Mouse (Mus musculus) liver, embryonic 11.5 days (tissue): ENCODE results near the gene Bend3. TPM values are rescaled to one million over a fixed set of nuclear protein-coding genes. Genes with fewer than 3 reads are reported as not detected.

Experiments used
- ATAC-seq: fragments of 200-750 bp; cut with Nextera tagmentation; replicated peaks from 2 replicates; pipeline ENCODE4 v1.8.0; 2017; ENCODE audit warnings: moderate number of reproducible peaks, mild to moderate bottlenecking, moderate TSS enrichment, moderate library complexity; ENCODE audit not compliant: low FRiP score
- DNase-seq: peaks from one replicate; pipeline ENCODE4 v3.0.0-alpha.2; 2017; ENCODE audit warnings: low spot score
- H3K27ac ChIP-seq: fragments of 300-500 bp; sonication (generic); 2 replicates; pipeline ENCODE4 v1.5.1; 2014; ENCODE audit warnings: mild to moderate bottlenecking, low read depth, low read length, control low read depth
- H3K27me3 ChIP-seq: fragments of 300-500 bp; sonication (generic); replicated peaks from 2 replicates; pipeline ENCODE4 v1.6.1; 2014; ENCODE audit warnings: low read length, mixed read lengths; ENCODE audit not compliant: control insufficient read depth, insufficient read depth
- H3K36me3 ChIP-seq: fragments of 300-500 bp; sonication (generic); 2 replicates; pipeline ENCODE4 v1.6.1; 2014; ENCODE audit warnings: mild to moderate bottlenecking, low read length, moderate library complexity, mixed read lengths; ENCODE audit not compliant: control insufficient read depth, insufficient read depth
- H3K4me1 ChIP-seq: fragments of 300-500 bp; sonication (generic); replicated peaks from 2 replicates; pipeline ENCODE4 v1.6.1; 2014; ENCODE audit warnings: low read length, mixed read lengths; ENCODE audit not compliant: control insufficient read depth, insufficient read depth
- H3K4me2 ChIP-seq: fragments of 300-500 bp; sonication (generic); 2 replicates; pipeline ENCODE4 v1.6.1; 2014; ENCODE audit warnings: mild to moderate bottlenecking, control low read depth, moderate library complexity
- H3K4me3 ChIP-seq: fragments of 300-500 bp; sonication (generic); 2 replicates; pipeline ENCODE4 v1.5.1; 2014; ENCODE audit warnings: low read depth, low read length, control low read depth
- H3K9ac ChIP-seq: fragments of 300-500 bp; sonication (generic); 2 replicates; pipeline ENCODE4 v1.6.1; 2014; ENCODE audit warnings: low read depth, low read length, control low read depth
- H3K9me3 ChIP-seq: fragments of 300-500 bp; sonication (generic); 2 replicates; pipeline ENCODE4 v1.6.1; 2016; ENCODE audit warnings: low read length, inconsistent platforms, mixed read lengths; ENCODE audit not compliant: control insufficient read depth
- WGBS: fragments of 180-500 bp; shearing (Covaris S2); extraction: QIAGEN DNeasy Blood & Tissue Kit; methylation state at CpG from one replicate; pipeline ENCODE4 v1.1.7; 2014; 5-methylcytosine and 5-hydroxymethylcytosine counted together
- polyA plus RNA-seq: library from polyadenylated mRNA; unstranded; fragments of >200 nt; fragmentation: Nextera tagmentation; extraction: Ambion mirVana; gene quantifications from 2 replicates; pipeline ENCODE4 v1.2.1, GENCODE M21; 2014

Gene Bend3
- polyA plus RNA-seq, 1 experiment from 2014 or later: 7.2 TPM

GRCm38 (mm10) chr10:43550923-43551322 is 72.3 kb downstream of the Bend3 start:
- no peak overlapping the region for H3K4me2 ChIP-seq
- H3K9ac ChIP-seq: no peak overlapping the region
- no peaks in the 10 kb centered on the region for H3K9me3 ChIP-seq
- 35% methylated on average over 3 of the region's 3 CpGs for WGBS
- no peak for ATAC-seq
- no peak overlapping the region for H3K27ac ChIP-seq
- no peaks in the 10 kb centered on the region for H3K36me3 ChIP-seq
- no peak overlapping the region for H3K4me3 ChIP-seq
- no peaks in the 10 kb centered on the region for H3K27me3 ChIP-seq
- H3K4me1 ChIP-seq: no peaks in the 10 kb centered on the region
- DNase-seq: no peak

DNA sequence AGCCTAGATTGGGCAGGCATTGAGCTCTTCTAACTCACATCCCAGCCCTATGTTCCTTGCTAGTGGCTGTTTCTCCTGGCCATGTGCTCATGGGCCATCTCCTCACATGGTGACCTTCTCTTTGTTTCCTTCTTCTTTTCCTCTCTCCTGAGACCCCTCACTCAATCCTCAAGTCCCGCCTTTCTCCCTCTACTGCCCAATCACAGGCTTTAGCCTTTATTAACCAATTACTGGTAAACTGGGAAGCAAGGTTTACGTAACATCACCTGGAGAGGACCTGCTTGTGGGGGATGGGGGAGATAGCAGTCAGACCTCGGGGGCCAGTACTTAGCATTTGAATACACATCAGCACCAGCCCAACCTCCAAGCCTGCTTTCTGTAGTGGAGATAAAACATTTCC is 72.8 kb downstream of the Bend3 start:
- DNase-seq (no peak), ATAC-seq (no peak)
- no peaks in the 10 kb centered on the region for H3K9me3 ChIP-seq
- no peak overlapping the region for H3K27ac ChIP-seq
- H3K4me2 ChIP-seq: no peak overlapping the region
- 33% methylated on average over 3 of the region's 3 CpGs for WGBS
- no peaks in the 10 kb centered on the region for H3K36me3 ChIP-seq
- no peaks in the 10 kb centered on the region for H3K27me3 ChIP-seq
- no peak overlapping the region for H3K4me3 ChIP-seq
- H3K9ac ChIP-seq: no peak overlapping the region
- no peaks in the 10 kb centered on the region for H3K4me1 ChIP-seq

DNA sequence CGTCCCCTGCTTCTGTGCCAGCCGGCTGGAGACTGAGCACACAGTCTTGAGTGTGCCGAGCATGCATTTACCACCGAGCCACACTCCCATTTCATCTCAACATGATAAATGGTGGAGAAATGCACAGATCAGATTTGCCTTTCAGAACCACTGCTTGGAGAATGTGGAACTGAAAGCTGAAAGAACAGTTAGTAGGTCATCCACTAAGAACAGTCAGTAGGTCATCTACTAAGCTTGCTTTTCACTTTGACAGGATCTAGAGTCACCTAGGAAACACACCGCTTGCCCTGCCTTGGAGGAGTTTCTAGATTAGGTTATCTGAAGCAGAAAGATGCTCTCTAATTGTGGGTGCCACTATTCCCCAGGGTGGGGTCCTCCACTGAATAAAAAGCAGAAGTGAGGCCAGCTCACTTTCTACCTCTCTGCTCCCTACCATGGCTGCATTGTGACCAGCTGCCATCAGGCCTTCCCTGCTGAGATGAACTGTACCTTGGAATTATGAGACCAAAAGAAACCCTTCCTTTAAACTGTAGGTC is 79.1 kb downstream of the Bend3 start:
- Histone ChIP-seq H3K4me3 (no peak overlapping the region), H3K9me3 (no peaks in the 10 kb centered on the region), H3K4me1 (no peaks in the 10 kb centered on the region), H3K27me3 (no peaks in the 10 kb centered on the region), H3K4me2 (no peak overlapping the region), H3K36me3 (no peaks in the 10 kb centered on the region), H3K9ac (no peak overlapping the region), H3K27ac (no peak overlapping the region)
- ATAC-seq: no peak
- 78% methylated on average over 5 of the region's 5 CpGs for WGBS
- no peak for DNase-seq

GRCm38 (mm10) chr10:43559313-43559712 is 80.7 kb downstream of the Bend3 start:
- Histone ChIP-seq H3K4me2 (no peak overlapping the region), H3K9me3 (no peaks in the 10 kb centered on the region), H3K27me3 (no peaks in the 10 kb centered on the region), H3K9ac (no peak overlapping the region), H3K4me1 (no peaks in the 10 kb centered on the region), H3K27ac (no peak overlapping the region), H3K4me3 (no peak overlapping the region), H3K36me3 (no peaks in the 10 kb centered on the region)
- 70% methylated on average over 11 of the region's 11 CpGs for WGBS
- ATAC-seq (no peak), DNase-seq (no peak)

DNA sequence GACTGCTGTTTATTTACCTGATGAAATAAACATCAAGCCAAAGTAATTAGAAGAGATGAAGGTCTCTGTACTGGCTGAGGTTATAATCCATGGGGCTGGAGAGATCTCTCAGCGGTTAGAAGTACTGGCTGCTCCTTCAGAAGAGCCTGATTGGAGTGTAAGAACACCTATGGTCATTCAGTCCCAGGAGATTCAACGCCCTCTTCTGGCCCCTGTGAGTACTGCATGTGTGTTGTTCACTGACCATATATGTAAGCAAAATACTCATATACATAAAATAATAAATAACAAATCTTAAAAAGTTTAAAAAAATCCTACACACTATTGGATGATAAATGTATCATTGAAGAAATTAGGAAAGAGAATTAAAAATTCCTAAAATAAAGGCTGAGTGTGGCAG is 82.1 kb downstream of the Bend3 start:
- Histone ChIP-seq H3K4me2 (no peak overlapping the region), H3K27ac (no peak overlapping the region), H3K36me3 (no peaks in the 10 kb centered on the region), H3K9ac (no peak overlapping the region), H3K4me1 (no peaks in the 10 kb centered on the region), H3K9me3 (no peaks in the 10 kb centered on the region), H3K27me3 (no peaks in the 10 kb centered on the region), H3K4me3 (no peak overlapping the region)
- DNase-seq (no peak), ATAC-seq (no peak)
- WGBS: 32% methylated on average over 2 of the region's 2 CpGs

GRCm38 (mm10) chr10:43561311-43561710 is 82.7 kb downstream of the Bend3 start:
- ATAC-seq (no peak), DNase-seq (no peak)
- WGBS: 85% methylated on average over 2 of the region's 2 CpGs
- Histone ChIP-seq H3K4me2 (no peak overlapping the region), H3K9ac (no peak overlapping the region), H3K27ac (no peak overlapping the region), H3K4me1 (no peaks in the 10 kb centered on the region), H3K36me3 (no peaks in the 10 kb centered on the region), H3K4me3 (no peak overlapping the region), H3K27me3 (no peaks in the 10 kb centered on the region), H3K9me3 (no peaks in the 10 kb centered on the region)

Other genes starting within 250 kb of the Bend3 start
- gene Gm9803, start 45.3 kb downstream of the Bend3 start, polyA plus RNA-seq: 10.3 and 11.6 TPM in 2 replicates
- 79.5 and 80.7 TPM in 2 replicates for gene 1700021F05Rik, start 62.2 kb downstream of the Bend3 start, polyA plus RNA-seq
- 420 and 459 TPM in 2 replicates for gene Cd24a, start 99.5 kb downstream of the Bend3 start, polyA plus RNA-seq